Mouse (Mus musculus) midbrain, postnatal 0 days (tissue): Measurements from ENCODE around the gene St6gal1. TPM values are rescaled to one million over a fixed set of nuclear protein-coding genes. Genes with fewer than 3 reads are reported as not detected.

Source experiments
- ATAC-seq: fragments of 200-750 bp; cut with Nextera tagmentation; 2 replicates; pipeline ENCODE4 v1.8.0; 2017; ENCODE audit warnings: moderate number of reproducible peaks, mild to moderate bottlenecking, moderate TSS enrichment, moderate library complexity; ENCODE audit not compliant: low FRiP score
- DNase-seq: peaks from one replicate; pipeline ENCODE4 v3.0.0-alpha.2; 2015; ENCODE audit warnings: low spot score
- H3K27ac ChIP-seq: fragments of 300-500 bp; sonication (generic); 2 replicates; pipeline ENCODE4 v1.5.1; 2014; ENCODE audit warnings: low read depth, mild to moderate bottlenecking, low read length, mixed read lengths
- H3K27me3 ChIP-seq: fragments of 300-500 bp; sonication (generic); 2 replicates; pipeline ENCODE4 v1.6.1; 2014; ENCODE audit warnings: low read length, control low read depth, mixed read lengths; ENCODE audit not compliant: insufficient read depth
- H3K36me3 ChIP-seq: fragments of 300-500 bp; sonication (generic); 2 replicates; pipeline ENCODE4 v1.6.1; 2014; ENCODE audit warnings: low read length, control low read depth, mixed read lengths; ENCODE audit not compliant: insufficient read depth
- H3K4me1 ChIP-seq: fragments of 300-500 bp; sonication (generic); 2 replicates; pipeline ENCODE4 v1.6.1; 2014; ENCODE audit warnings: mild to moderate bottlenecking, control low read depth, antibody characterized with exemption, low read length, mixed read lengths; ENCODE audit not compliant: insufficient read depth
- H3K4me2 ChIP-seq: fragments of 300-500 bp; sonication (generic); 2 replicates; pipeline ENCODE4 v1.6.1; 2014; ENCODE audit warnings: low read depth, mild to moderate bottlenecking, low read length, mixed read lengths; ENCODE audit not compliant: poor library complexity, severe bottlenecking
- H3K4me3 ChIP-seq: fragments of 300-500 bp; sonication (generic); 2 replicates; pipeline ENCODE4 v1.5.1; 2014; ENCODE audit warnings: low read depth, mild to moderate bottlenecking, low read length, moderate library complexity
- H3K9ac ChIP-seq: fragments of 300-500 bp; sonication (generic); replicated peaks from 2 replicates; pipeline ENCODE4 v1.6.1; 2014; ENCODE audit warnings: mild to moderate bottlenecking, low read length, moderate library complexity, mixed read lengths; ENCODE audit not compliant: poor library complexity, severe bottlenecking
- H3K9me3 ChIP-seq: fragments of 300-500 bp; sonication (generic); 2 replicates; pipeline ENCODE4 v1.6.1; 2016; ENCODE audit warnings: low read length, control low read depth
- CTCF ChIP-seq: IDR thresholded peaks from 2 replicates; pipeline ENCODE4 v1.5.1; 2016; ENCODE audit warnings: antibody characterized with exemption, mild to moderate bottlenecking
- WGBS: fragments of 180-500 bp; shearing (Covaris S2); extraction: QIAGEN DNeasy Blood & Tissue Kit; methylation state at CpG from one replicate; pipeline ENCODE4 v1.1.7; 2014; 5-methylcytosine and 5-hydroxymethylcytosine counted together
- polyA plus RNA-seq: library from polyadenylated mRNA; unstranded; fragments of >200 nt; fragmentation: Nextera tagmentation; extraction: Ambion mirVana; gene quantifications from 2 replicates; pipeline ENCODE4 v1.2.1, GENCODE M21; 2015
- total RNA-seq: library from RNA; depleted of rRNA; stranded (reverse); fragments of >200 nt; gene quantifications from 2 replicates; pipeline ENCODE4 v1.2.3, GENCODE M21; 2014

Gene St6gal1
- total and polyA plus RNA-seq, 2 experiments from 2014 or later = 12.0 to 20.6 TPM

DNA sequence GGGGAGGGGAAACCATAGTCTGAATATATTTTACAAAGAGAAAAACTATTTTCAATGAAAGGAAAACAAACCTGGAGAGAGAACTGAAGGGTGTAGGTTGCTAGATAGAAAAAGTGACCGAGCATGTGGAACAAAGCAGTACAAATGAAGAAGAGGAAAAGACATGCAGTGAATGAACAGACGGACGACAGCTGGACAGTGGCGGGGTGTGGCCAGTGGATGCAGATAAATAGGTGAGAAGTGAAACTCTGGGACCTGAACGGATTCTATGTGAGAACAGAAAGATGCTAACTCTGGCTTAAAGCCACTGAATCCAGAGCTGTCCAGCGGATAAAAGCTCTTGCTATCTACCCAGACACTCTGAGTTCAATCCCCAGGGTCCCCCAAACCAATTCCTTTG, 25.2 kb downstream of the St6gal1 start:
- no peak for DNase-seq
- ATAC-seq = no peak
- H3K9me3 ChIP-seq = no peaks in the 10 kb centered on the region
- H3K4me3 ChIP-seq = no peak overlapping the region
- H3K27me3 ChIP-seq = no peaks in the 10 kb centered on the region
- no peak overlapping the region for H3K27ac ChIP-seq
- no peak overlapping the region for H3K9ac ChIP-seq
- TF ChIP-seq CTCF = no peak
- H3K4me1 ChIP-seq = peaks cover 10% of the 10 kb centered on the region; the same call in 1 of the 2 replicates
- H3K36me3 ChIP-seq = no peaks in the 10 kb centered on the region
- 66% methylated on average over 6 of the region's 6 CpGs for WGBS
- H3K4me2 ChIP-seq = no peak overlapping the region

DNA sequence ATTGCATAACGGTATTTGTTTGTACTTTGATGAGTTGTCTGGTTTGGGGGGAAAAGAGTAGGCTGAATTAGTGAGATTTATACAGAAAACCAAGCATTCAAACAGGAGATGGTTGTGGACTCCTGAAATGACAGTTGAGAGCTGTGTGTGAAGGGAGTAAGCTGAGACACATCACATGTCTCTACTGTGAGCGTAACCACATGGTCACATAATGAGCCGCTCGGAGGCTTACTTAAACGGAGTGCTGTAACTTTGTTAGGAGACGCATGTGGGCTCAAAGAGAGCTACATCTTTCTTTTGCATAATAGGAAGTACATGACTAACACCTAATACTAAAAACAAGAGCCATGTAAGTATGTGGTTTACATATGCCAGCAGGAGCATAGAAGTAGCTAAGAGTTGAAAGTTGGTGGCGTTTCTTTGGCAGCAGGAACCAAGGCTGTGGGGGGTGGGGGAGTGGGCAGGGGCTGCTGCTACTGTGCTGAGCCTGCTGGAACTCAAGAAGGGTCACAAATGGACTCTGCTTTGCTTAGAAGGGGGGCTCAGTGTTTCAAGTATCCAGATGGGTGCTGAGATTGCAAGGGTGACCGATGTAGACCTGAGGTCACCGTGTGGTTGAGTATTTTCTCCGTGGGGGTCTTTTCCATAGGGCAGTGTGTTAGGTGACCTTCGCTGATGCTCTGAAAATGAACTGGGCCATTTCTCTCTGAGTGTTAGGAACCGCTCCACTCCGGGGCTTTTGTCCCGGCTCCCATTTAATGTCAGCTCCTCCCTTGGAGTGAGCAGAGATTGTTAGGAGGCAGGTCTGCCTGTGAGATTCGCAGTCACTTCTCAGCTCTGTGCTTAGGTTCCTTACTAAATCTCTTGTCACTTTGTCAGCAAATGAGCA, 26.3 kb downstream of the St6gal1 start:
- Histone ChIP-seq H3K9me3 (no peaks in the 10 kb centered on the region), H3K4me3 (no peak overlapping the region), H3K9ac (no peak overlapping the region), H3K27me3 (no peaks in the 10 kb centered on the region), H3K27ac (no peak overlapping the region), H3K36me3 (no peaks in the 10 kb centered on the region), H3K4me2 (peak overlapping the region; percentile 9; the same call in 1 of the 2 replicates), H3K4me1 (peaks cover 10% of the 10 kb centered on the region; the same call in 1 of the 2 replicates)
- no peak for TF ChIP-seq CTCF
- DNase-seq (no peak), ATAC-seq (0 out of 2 replicates have a peak, but pooled peaks have one; percentile 27)
- 44% methylated on average over 15 of the region's 15 CpGs for WGBS

DNA sequence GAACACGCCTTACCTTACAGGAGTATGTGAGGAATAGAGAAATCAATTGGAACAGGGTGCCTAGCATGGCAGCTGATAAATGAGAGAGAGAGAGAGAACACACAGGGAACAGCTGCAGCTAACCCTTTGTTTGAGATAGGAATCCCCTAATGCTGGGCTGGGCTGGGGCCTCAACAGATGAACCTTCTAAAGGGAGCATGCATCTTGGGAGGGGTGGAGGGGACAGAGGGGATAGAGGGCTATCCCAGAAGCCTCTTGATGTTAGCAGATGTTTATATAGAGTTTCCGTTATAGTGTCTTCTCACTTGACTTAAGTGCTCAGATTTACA, 26.9 kb downstream of the St6gal1 start:
- H3K4me2 ChIP-seq = no peak overlapping the region
- 0 out of 2 replicates have a peak, but pooled peaks have one; percentile 10 for ATAC-seq
- 61% methylated on average over 2 of the region's 2 CpGs for WGBS
- peaks cover 10% of the 10 kb centered on the region; the same call in 1 of the 2 replicates for H3K4me1 ChIP-seq
- H3K36me3 ChIP-seq = no peaks in the 10 kb centered on the region
- no peak for DNase-seq
- no peaks in the 10 kb centered on the region for H3K27me3 ChIP-seq
- H3K9me3 ChIP-seq = no peaks in the 10 kb centered on the region
- TF ChIP-seq CTCF = no peak
- no peak overlapping the region for H3K9ac ChIP-seq
- H3K4me3 ChIP-seq = no peak overlapping the region
- H3K27ac ChIP-seq = no peak overlapping the region

DNA sequence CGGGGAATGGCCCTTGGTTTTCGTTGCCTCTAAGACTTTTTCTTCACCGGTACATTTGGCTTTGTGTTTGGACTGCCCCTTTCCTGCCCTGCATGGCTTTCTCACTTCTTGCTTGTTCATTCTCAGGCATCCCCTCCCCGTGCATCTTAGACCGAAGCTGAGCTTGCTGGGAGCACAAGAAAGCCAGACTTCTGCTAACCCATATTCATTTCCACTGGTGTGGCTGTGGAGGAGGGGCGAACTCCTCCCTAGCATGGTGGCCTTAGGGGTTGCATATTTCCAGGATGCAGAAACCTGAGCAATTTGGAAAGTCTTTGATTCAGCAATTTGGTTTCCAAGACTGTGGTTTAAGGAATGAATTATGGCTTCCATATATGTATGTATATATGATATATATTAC, 29.1 kb downstream of the St6gal1 start:
- Histone ChIP-seq H3K9ac (no peak overlapping the region), H3K4me3 (no peak overlapping the region), H3K4me1 (peaks cover 14% of the 10 kb centered on the region; the same call in 1 of the 2 replicates), H3K27me3 (no peaks in the 10 kb centered on the region), H3K9me3 (no peaks in the 10 kb centered on the region), H3K27ac (no peak overlapping the region), H3K4me2 (no peak overlapping the region), H3K36me3 (no peaks in the 10 kb centered on the region)
- 63% methylated on average over 6 of the region's 6 CpGs for WGBS
- no peak for ATAC-seq
- TF ChIP-seq CTCF = no peak
- no peak for DNase-seq

DNA sequence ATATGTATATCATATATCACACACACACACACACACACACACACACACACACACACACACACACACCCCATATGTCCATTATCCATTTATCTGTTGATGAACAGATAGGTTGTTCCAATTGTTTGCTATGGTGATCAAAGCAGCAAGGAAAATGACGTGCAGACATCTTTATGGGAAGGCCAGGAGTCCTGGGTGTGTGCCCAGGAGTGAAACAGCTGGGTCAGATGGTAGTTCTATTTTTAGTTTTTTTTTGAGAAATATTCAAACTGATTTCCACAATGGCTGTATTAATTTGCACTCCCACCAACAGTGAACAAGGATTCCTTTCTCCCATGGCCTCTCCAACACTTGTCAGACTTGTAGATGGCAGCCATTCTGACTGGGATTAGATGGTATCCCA, 29.5 kb downstream of the St6gal1 start:
- DNase-seq (no peak), ATAC-seq (no peak)
- H3K27ac ChIP-seq = no peak overlapping the region
- H3K27me3 ChIP-seq = no peaks in the 10 kb centered on the region
- H3K36me3 ChIP-seq = no peaks in the 10 kb centered on the region
- H3K4me1 ChIP-seq = peaks cover 18% of the 10 kb centered on the region; the same call in 1 of the 2 replicates
- H3K9me3 ChIP-seq = no peaks in the 10 kb centered on the region
- 70% methylated on average over 1 of the region's 1 CpGs for WGBS
- no peak overlapping the region for H3K4me2 ChIP-seq
- TF ChIP-seq CTCF = no peak
- H3K9ac ChIP-seq = no peak overlapping the region
- H3K4me3 ChIP-seq = no peak overlapping the region

DNA sequence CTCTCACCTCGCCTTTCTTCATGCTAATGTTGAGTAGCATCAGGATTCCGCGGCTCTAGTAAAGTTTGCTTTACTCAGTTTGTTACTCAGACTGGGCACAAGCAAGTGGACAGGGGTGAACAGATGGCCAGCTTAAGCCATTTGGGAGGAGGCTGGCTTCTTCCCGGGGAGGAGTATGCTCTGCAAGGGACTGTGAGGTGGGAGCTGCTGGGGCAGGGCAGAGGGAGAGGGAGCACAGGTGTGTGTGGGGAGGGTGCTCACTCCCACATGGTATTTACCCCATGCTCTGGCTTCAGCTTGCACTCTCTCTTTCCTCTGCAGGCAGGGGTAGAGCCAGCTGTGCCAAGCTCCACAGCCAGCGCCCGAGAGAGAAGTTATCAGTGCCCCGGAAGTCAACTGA, 32.1 kb downstream of the St6gal1 start:
- WGBS = 69% methylated on average over 7 of the region's 7 CpGs
- Histone ChIP-seq H3K4me2 (no peak overlapping the region), H3K4me3 (no peak overlapping the region), H3K4me1 (peaks cover 9% of the 10 kb centered on the region; the same call in 1 of the 2 replicates), H3K27me3 (no peaks in the 10 kb centered on the region), H3K27ac (no peak overlapping the region), H3K36me3 (no peaks in the 10 kb centered on the region), H3K9ac (no peak overlapping the region), H3K9me3 (no peaks in the 10 kb centered on the region)
- DNase-seq (no peak), ATAC-seq (no peak)
- no peak for TF ChIP-seq CTCF
